28 mouse cellular contexts compared by ENCODE assay signal in the genomic region with DNA sequence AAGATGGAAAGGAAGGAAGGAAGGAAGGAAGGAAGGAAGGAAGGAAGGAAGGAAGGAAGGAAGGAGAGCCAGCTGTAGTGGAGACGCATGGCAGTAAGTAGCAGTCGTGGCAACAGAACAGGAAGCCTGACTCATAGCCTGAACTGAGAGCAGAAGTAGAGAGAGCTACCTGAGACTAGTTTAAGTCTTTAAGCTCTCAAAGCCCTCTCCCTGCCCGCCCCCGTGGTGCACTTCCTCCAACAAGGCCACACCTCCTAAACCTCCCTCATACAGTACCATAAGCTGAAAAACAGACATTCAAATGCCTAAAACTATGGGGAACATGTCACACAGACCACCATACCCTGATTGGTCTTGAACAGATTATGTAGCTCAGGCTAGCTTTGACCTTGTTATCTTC. TPM values are rescaled to one million over a fixed set of nuclear protein-coding genes. Genes with fewer than 3 reads are reported as not detected.
DNase-seq lines count a peak whose midpoint lies in the region; ATAC-seq and TF ChIP-seq lines count a peak whose summit lies in the region.
"Had no signal": no experiment of that assay in that cellular context is flagged by ENCODE, and none has a peak within 500 bp of the region (broad histone marks: within the 10 kb centered on the region; RNA-seq: fewer than 3 reads in every experiment).

No protein-coding gene starts in this region.

- intact Hi-C loops in heart, adult 2 months (cut with DNase I) = no loop called here

- no peaks in the 10 kb centered on the region for H3K36me3 ChIP-seq in lung, postnatal 0 days (ENCODE audit: insufficient read depth, low read length)
- H3K36me3 ChIP-seq in CH12.LX (replicated peaks in 1 of 2; ENCODE audit: control insufficient read depth in 1 of 2, insufficient read depth in 1 of 2, low read length in 1 of 2) = no peaks in the 10 kb centered on the region
- no peaks in the 10 kb centered on the region for H3K36me3 ChIP-seq in heart, adult 2 months (ENCODE audit: control insufficient read depth, insufficient read depth, low read length)
- H3K36me3 ChIP-seq: hindbrain, embryonic 12.5 days; intestine, embryonic 15.5 days; liver, embryonic 13.5 days; midbrain, embryonic 13.5 days; neural tube, embryonic 13.5 days; stomach, embryonic 15.5 days had no signal

- no peaks in the 10 kb centered on the region for H3K4me1 ChIP-seq in lung, postnatal 0 days (ENCODE audit: insufficient read depth, low read depth, low read length)
- 0 out of 4 replicates have a peak, but pooled peaks cover 0 to 3% of the 10 kb centered on the region in 2 experiments for H3K4me1 ChIP-seq in CH12.LX (ENCODE audit: control insufficient read depth in 1 of 2, insufficient read depth in 2 of 2)
- H3K4me1 ChIP-seq in heart, adult 2 months (ENCODE audit: control insufficient read depth, insufficient read depth, low read length) = no peaks in the 10 kb centered on the region
- H3K4me1 ChIP-seq: hindbrain, embryonic 12.5 days; intestine, embryonic 15.5 days; liver, embryonic 13.5 days; megakaryocyte, embryonic 14.5 days; midbrain, embryonic 13.5 days; neural tube, embryonic 13.5 days; stomach, embryonic 15.5 days had no signal

- TF ChIP-seq RAD21 in CH12.LX (IDR thresholded peaks at IDR 0.05; ENCODE audit: low read depth, low read length) = no peak

- DNase-seq in lung, postnatal 0 days (ENCODE audit: low spot score) = peak; percentile 23
- no peak for DNase-seq in lung, postnatal 14 days
- DNase-seq in CH12.LX (ENCODE audit: extremely low read depth) = peak; percentile 57
- DNase-seq in thymus, postnatal 25 days = peak; percentile 3
- no peak for DNase-seq in gastrocnemius, postnatal 25 days
- DNase-seq in heart, adult 2 months = no peak
- DNase-seq in gastrocnemius, postnatal 4 days (ENCODE audit: low spot score in 2 of 2) = no peak
- DNase-seq: adrenal gland, adult 8-10 months; cerebellum, adult 8-10 months; cerebellum, postnatal 25 days; heart, postnatal 36 days; kidney, adult 2 months; kidney, postnatal 4 days; left cerebral cortex, postnatal 4 days; liver, embryonic 13.5 days; lung, adult 2 months had no signal

- no peak for TF ChIP-seq POLR2A in CH12.LX (IDR thresholded peaks at IDR 0.05; ENCODE audit: low read depth, low read length)
- TF ChIP-seq POLR2A in heart, adult 2 months (IDR thresholded peaks at IDR 0.05; ENCODE audit: insufficient read depth, low read depth, low read length) = no peak

- H3K27ac ChIP-seq in lung, postnatal 0 days (ENCODE audit: low read length) = no peak overlapping the region
- no peak overlapping the region for H3K27ac ChIP-seq in CH12.LX (ENCODE audit: insufficient read depth, low read depth)
- no peak overlapping the region for H3K27ac ChIP-seq in heart, adult 2 months
- H3K27ac ChIP-seq: hindbrain, embryonic 12.5 days; hindbrain, postnatal 0 days; intestine, embryonic 15.5 days; liver, embryonic 13.5 days; midbrain, embryonic 13.5 days; neural tube, embryonic 13.5 days; stomach, embryonic 15.5 days had no signal

- TF ChIP-seq CTCF in lung, postnatal 0 days (IDR thresholded peaks at IDR 0.05) = no peak
- TF ChIP-seq CTCF in CH12.LX (conservative IDR thresholded peaks at IDR 0.05 in 1 of 2, IDR thresholded peaks at IDR 0.05 in 1 of 2; ENCODE audit: low read depth in 2 of 2, low read length in 2 of 2) = no peak
- no peak for TF ChIP-seq CTCF in heart, adult 2 months (IDR thresholded peaks at IDR 0.05)

- no peaks in the 10 kb centered on the region for H3K27me3 ChIP-seq in lung, postnatal 0 days (replicated peaks; ENCODE audit: insufficient read depth, low read length)
- peaks cover 3% of the 10 kb centered on the region for H3K27me3 ChIP-seq in CH12.LX (replicated peaks)
- no peaks in the 10 kb centered on the region for H3K27me3 ChIP-seq in heart, adult 2 months (ENCODE audit: control insufficient read depth, insufficient read depth, low read length)
- H3K27me3 ChIP-seq: hindbrain, embryonic 12.5 days; intestine, embryonic 15.5 days; liver, embryonic 13.5 days; megakaryocyte, embryonic 14.5 days; midbrain, embryonic 13.5 days; neural tube, embryonic 13.5 days; stomach, embryonic 15.5 days had no signal

- H3K4me3 ChIP-seq in lung, postnatal 0 days (ENCODE audit: low read depth, low read length) = no peak overlapping the region
- no peak overlapping the region for H3K4me3 ChIP-seq in CH12.LX (replicated peaks in 1 of 3; ENCODE audit: low read depth in 2 of 3, low read length in 2 of 3, poor library complexity in 1 of 3)
- H3K4me3 ChIP-seq in heart, adult 2 months = no peak overlapping the region
- H3K4me3 ChIP-seq: hindbrain, embryonic 12.5 days; intestine, embryonic 15.5 days; liver, embryonic 13.5 days; megakaryocyte, embryonic 14.5 days; midbrain, embryonic 13.5 days; neural tube, embryonic 13.5 days; stomach, embryonic 15.5 days had no signal

- ATAC-seq in lung, postnatal 0 days = no peak
- ATAC-seq in granulocyte monocyte progenitor cell, adult 5-6 weeks (replicated peaks; ENCODE audit: poor library complexity, severe bottlenecking) = peak; percentile 30; the same call in 1 of the 2 replicates
- ATAC-seq: activated CD4-positive, CD25-positive, alpha-beta regulatory T cell, adult 4 months; forebrain, embryonic 14.5 days; hindbrain, postnatal 0 days; intestine, embryonic 15.5 days; midbrain, embryonic 13.5 days had no signal

- dilution Hi-C loops in CH12.LX (cut with MboI; ENCODE audit: extremely low pct_ligation_motif_present, extremely low pct_unique_long_range_greater_than_20kb, low sequenced_read_pairs) = no loop called here

- in situ Hi-C loops in CH12.LX (cut with MboI; ENCODE audit: low pct_ligation_motif_present, low pct_unique_long_range_greater_than_20kb, low sequenced_read_pairs) = no loop called here

- H3K9ac ChIP-seq in lung, postnatal 0 days (replicated peaks; ENCODE audit: low read depth) = no peak overlapping the region
- no peak overlapping the region for H3K9ac ChIP-seq in CH12.LX (ENCODE audit: insufficient read depth, low read depth)
- H3K9ac ChIP-seq in heart, adult 2 months (ENCODE audit: low read depth, low read length) = no peak overlapping the region
- H3K9ac ChIP-seq: hindbrain, embryonic 12.5 days; intestine, embryonic 15.5 days; liver, embryonic 13.5 days; midbrain, embryonic 13.5 days; neural tube, embryonic 13.5 days; stomach, embryonic 15.5 days had no signal

- no peak overlapping the region for H3K4me2 ChIP-seq in lung, postnatal 0 days (replicated peaks; ENCODE audit: low read depth, low read length)
- H3K4me2 ChIP-seq in CH12.LX (ENCODE audit: insufficient read depth, low read depth, poor library complexity, severe bottlenecking) = no peak overlapping the region
- H3K4me2 ChIP-seq: heart, embryonic 11.5 days; hindbrain, embryonic 12.5 days; intestine, embryonic 15.5 days; liver, embryonic 13.5 days; midbrain, embryonic 13.5 days; neural tube, embryonic 13.5 days; stomach, embryonic 15.5 days had no signal

- H3K79me2 ChIP-seq in CH12.LX (replicated peaks; ENCODE audit: control insufficient read depth, extremely low read depth, insufficient read depth, poor library complexity, severe bottlenecking) = no peaks in the 10 kb centered on the region
- H3K79me2 ChIP-seq in heart, adult 2 months (replicated peaks; ENCODE audit: control insufficient read depth, insufficient read depth, low read length) = no peaks in the 10 kb centered on the region

- WGBS in lung, postnatal 0 days = 39% methylated on average over 4 of the region's 4 CpGs
- 39% methylated on average over 4 of the region's 4 CpGs for WGBS in heart, adult 2 months

- TF ChIP-seq EP300 in lung, postnatal 0 days (IDR thresholded peaks at IDR 0.05) = no peak
- TF ChIP-seq EP300 in CH12.LX (IDR thresholded peaks at IDR 0.05; ENCODE audit: low read length) = no peak
- TF ChIP-seq EP300 in heart, adult 2 months (IDR thresholded peaks at IDR 0.05; ENCODE audit: insufficient read depth, low read depth, low read length) = no peak

- no peaks in the 10 kb centered on the region for H3K9me3 ChIP-seq in lung, postnatal 0 days (ENCODE audit: low read length)
- peaks cover 7% of the 10 kb centered on the region for H3K9me3 ChIP-seq in CH12.LX (replicated peaks; ENCODE audit: low read length)
- H3K9me3 ChIP-seq: hindbrain, embryonic 12.5 days; intestine, embryonic 15.5 days; liver, embryonic 13.5 days; midbrain, embryonic 13.5 days; neural tube, embryonic 13.5 days; stomach, embryonic 15.5 days had no signal

TF ChIP-seq in CH12.LX, 34 proteins besides CTCF, POLR2A, EP300 and RAD21 (continues in another document):
- TF ChIP-seq SMC3 (IDR thresholded peaks at IDR 0.05; ENCODE audit: low read depth, low read length) = no peak
- no peak for TF ChIP-seq MXI1 (IDR thresholded peaks at IDR 0.05; ENCODE audit: low read depth, low read length)
- TF ChIP-seq ELF1 (IDR thresholded peaks at IDR 0.05; ENCODE audit: low read depth, low read length) = no peak
- TF ChIP-seq RCOR1 (conservative IDR thresholded peaks at IDR 0.05; ENCODE audit: low read depth, low read length) = no peak
- no peak for TF ChIP-seq MAX (IDR thresholded peaks at IDR 0.05; ENCODE audit: low read length)
- no peak for TF ChIP-seq HCFC1 (IDR thresholded peaks at IDR 0.05; ENCODE audit: low read depth, low read length)
- no peak for TF ChIP-seq ZKSCAN1 (IDR thresholded peaks at IDR 0.05; ENCODE audit: borderline replicate concordance, low read depth, low read length)

RNA-seq across cellular contexts. Expression of a gene that starts 40.4 kb away (rescaled TPM):
- 0.19 and 0.20 TPM in 2 replicates for polyA plus RNA-seq in lung, postnatal 0 days (2015; fragmentation: Nextera tagmentation; extraction: Ambion mirVana)
- not detected in 2 replicates for total RNA-seq in CH12.LX (2012; rRNA removed)
- not detected in 2 replicates for total RNA-seq in CH12.LX (2014; rRNA removed)
- polyA plus RNA-seq in CH12.LX (2012; ENCODE audit: insufficient read length, low read depth) = 0.08 TPM in 1 of 2 replicates, not detected in the other
- not detected in 2 replicates for total RNA-seq in granulocyte monocyte progenitor cell, adult 5-6 weeks (2014; fragmentation: Nextera tagmentation)
- total RNA-seq in granulocyte monocyte progenitor cell, adult 5-6 weeks (2017) = not detected in 2 replicates
- under 1 TPM in 1 of 2 experiments, not detected in 1; 0.21 TPM for total RNA-seq in gastrocnemius, postnatal 25 days (2021)
- total RNA-seq in heart, adult 2 months (2021) = under 1 TPM; 0.10 to 0.34 TPM
- polyA plus RNA-seq in heart, adult 2 months (2012; rRNA removed) = 0.72 and 0.73 TPM in 2 replicates
- under 1 TPM; 0.47 to 0.54 TPM for total RNA-seq in gastrocnemius, postnatal 4 days (2021)
- total RNA-seq: gastrocnemius, adult 18-20 months had no signal
- polyA plus RNA-seq: activated CD4-positive, CD25-positive, alpha-beta regulatory T cell, adult 4 months; liver, embryonic 13.5 days had no signal

RNA-seq across cellular contexts. Expression of a gene that starts 52.9 kb away (rescaled TPM):
- polyA plus RNA-seq in lung, postnatal 0 days (2015; fragmentation: Nextera tagmentation; extraction: Ambion mirVana) = 2.0 and 2.4 TPM in 2 replicates
- total RNA-seq in CH12.LX (2012; rRNA removed) = not detected in 2 replicates
- total RNA-seq in CH12.LX (2014; rRNA removed) = 0.13 TPM in 1 of 2 replicates, not detected in the other
- 0.26 TPM in 1 of 2 replicates, not detected in the other for polyA plus RNA-seq in CH12.LX (2012; ENCODE audit: insufficient read length, low read depth)
- total RNA-seq in granulocyte monocyte progenitor cell, adult 5-6 weeks (2014; fragmentation: Nextera tagmentation) = 0.37 and 0.62 TPM in 2 replicates
- total RNA-seq in granulocyte monocyte progenitor cell, adult 5-6 weeks (2017) = 0.10 TPM in 1 of 2 replicates, not detected in the other
- total RNA-seq in gastrocnemius, postnatal 25 days (2021) = 10 to 100 TPM in 1 of 2 experiments, 1 to 10 TPM in 1; 7.3 to 10.6 TPM
- 1 to 10 TPM; 6.4 to 6.9 TPM for total RNA-seq in heart, adult 2 months (2021)
- polyA plus RNA-seq in heart, adult 2 months (2012; rRNA removed) = 3.2 and 6.1 TPM in 2 replicates
- total RNA-seq in gastrocnemius, postnatal 4 days (2021) = 1 to 10 TPM; 4.6 to 5.0 TPM
- polyA plus RNA-seq: activated CD4-positive, CD25-positive, alpha-beta regulatory T cell, adult 4 months had no signal

Comparison
In these comparisons a context has a peak if more than half of its experiments do, and no peak if none do; other contexts are left out.
1. DNase-seq: peak in lung, postnatal 0 days (single experiment), CH12.LX (single experiment) and thymus, postnatal 25 days (single experiment); none in lung, postnatal 14 days (single experiment), gastrocnemius, postnatal 25 days (single experiment), heart, adult 2 months (0 of 2) and gastrocnemius, postnatal 4 days (0 of 2).